Mouse (Mus musculus) C2C12 (cell line): Measurements from ENCODE around the gene Rpl39.

Experiments
- CEBPB ChIP-seq: IDR thresholded peaks from one replicate; pipeline ENCODE4 v1.6.1; 2011; ENCODE audit warnings: low read depth, mild to moderate bottlenecking, control low read depth, moderate library complexity
- CTCF ChIP-seq: IDR thresholded peaks from one replicate; pipeline ENCODE4 v1.5.1; 2011; ENCODE audit not compliant: control insufficient read depth, insufficient read depth, insufficient read length
- MAX ChIP-seq: IDR thresholded peaks from one replicate; pipeline ENCODE4 v1.6.1; 2011; ENCODE audit warnings: mild to moderate bottlenecking, control low read depth
- USF1 ChIP-seq: IDR thresholded peaks from one replicate; pipeline ENCODE4 v1.6.1; 2011; ENCODE audit warnings: low read depth, mild to moderate bottlenecking, control low read depth, moderate library complexity

- no peak for TF ChIP-seq CTCF
- no peak for TF ChIP-seq USF1
- no peak for TF ChIP-seq CEBPB
- TF ChIP-seq MAX = no peak
Observed at GRCm38 (mm10) chrX:37063902-37064301, 21.3 kb downstream of the Rpl39 start.
